Mouse (Mus musculus) liver, embryonic 14.5 days (tissue): ENCODE results near the gene Ksr2. TPM values are rescaled to one million over a fixed set of nuclear protein-coding genes. Genes with fewer than 3 reads are reported as not detected.

Experiments
- ATAC-seq: fragments of 200-750 bp; cut with Nextera tagmentation; 2 replicates; pipeline ENCODE4 v1.8.0; 2017; ENCODE audit warnings: moderate number of reproducible peaks, mild to moderate bottlenecking, moderate library complexity; ENCODE audit not compliant: insufficient read depth
- DNase-seq, 3 experiments: peaks; one replicate each; pipeline ENCODE4 v3.0.0-alpha.2; 2012 to 2013; ENCODE audit warnings: low read depth in 3 of 3, low spot score in 3 of 3
- H3K27ac ChIP-seq: fragments of 300-500 bp; sonication (generic); 2 replicates; pipeline ENCODE4 v1.5.1; 2014; ENCODE audit warnings: moderate library complexity, mild to moderate bottlenecking, control low read depth, inconsistent platforms
- H3K27me3 ChIP-seq: fragments of 300-500 bp; sonication (generic); 2 replicates; pipeline ENCODE4 v1.6.1; 2014; ENCODE audit warnings: mild to moderate bottlenecking, low read length, moderate library complexity; ENCODE audit not compliant: control insufficient read depth, insufficient read depth
- H3K36me3 ChIP-seq: fragments of 300-500 bp; sonication (generic); replicated peaks from 2 replicates; pipeline ENCODE4 v1.6.1; 2014; ENCODE audit warnings: low read depth; ENCODE audit not compliant: control insufficient read depth, insufficient read depth
- H3K4me1 ChIP-seq, 2 experiments: fragments of 200-500 bp in 1 of 2; fragments of 300-500 bp in 1 of 2; sonication (generic) in 1 of 2; replicated peaks; 2 replicates each; pipeline ENCODE4 v1.6.1; 2012 to 2014; ENCODE audit warnings: antibody characterized with exemption in 1 of 2, inconsistent platforms in 1 of 2, low read length in 1 of 2; ENCODE audit not compliant: control insufficient read depth in 2 of 2, insufficient read depth in 2 of 2
- H3K4me2 ChIP-seq: fragments of 300-500 bp; sonication (generic); 2 replicates; pipeline ENCODE4 v1.6.1; 2014; ENCODE audit warnings: low read depth, mild to moderate bottlenecking, control low read depth, moderate library complexity
- H3K4me3 ChIP-seq, 2 experiments: fragments of 200-500 bp in 1 of 2; fragments of 300-500 bp in 1 of 2; sonication (generic) in 1 of 2; 2 replicates each; pipeline ENCODE4 v1.5.1; 2012 to 2014; ENCODE audit warnings: low read depth in 2 of 2, low read length in 2 of 2, mild to moderate bottlenecking in 2 of 2, control low read depth in 1 of 2, inconsistent platforms in 1 of 2, moderate library complexity in 1 of 2; ENCODE audit not compliant: insufficient read depth in 1 of 2
- H3K9ac ChIP-seq: fragments of 300-500 bp; sonication (generic); replicated peaks from 2 replicates; pipeline ENCODE4 v1.6.1; 2014; ENCODE audit warnings: mild to moderate bottlenecking, control low read depth, moderate library complexity
- H3K9me3 ChIP-seq: fragments of 300-500 bp; sonication (generic); 2 replicates; pipeline ENCODE4 v1.6.1; 2016; ENCODE audit warnings: low read length, mixed read lengths; ENCODE audit not compliant: control insufficient read depth
- CTCF ChIP-seq: IDR thresholded peaks from 2 replicates; pipeline ENCODE4 v1.5.1; 2016; ENCODE audit warnings: antibody characterized with exemption, low read depth, control low read depth
- EP300 ChIP-seq: IDR thresholded peaks from 2 replicates; pipeline ENCODE4 v1.6.1; 2016; ENCODE audit warnings: antibody characterized with exemption, low read depth
- WGBS: fragments of 180-500 bp; shearing (Covaris S2); extraction: QIAGEN DNeasy Blood & Tissue Kit; methylation state at CpG from one replicate; pipeline ENCODE4 v1.1.7; 2014; ENCODE audit not compliant: insufficient replicate concordance; 5-methylcytosine and 5-hydroxymethylcytosine counted together
- polyA plus RNA-seq, 2 experiments: library from polyadenylated mRNA; depleted of rRNA in 1 of 2; stranded (reverse) in 1 of 2; unstranded in 1 of 2; fragments of >200 nt; fragmentation: Nextera tagmentation in 1 of 2; extraction: Ambion mirVana in 1 of 2; gene quantifications; 2 replicates each; pipeline versions ENCODE4 v1.2.1 to v1.2.3; 2012 to 2014

Ksr2 gene
- polyA plus RNA-seq, 2 experiments, result 0.01 to 0.04 TPM

DNA sequence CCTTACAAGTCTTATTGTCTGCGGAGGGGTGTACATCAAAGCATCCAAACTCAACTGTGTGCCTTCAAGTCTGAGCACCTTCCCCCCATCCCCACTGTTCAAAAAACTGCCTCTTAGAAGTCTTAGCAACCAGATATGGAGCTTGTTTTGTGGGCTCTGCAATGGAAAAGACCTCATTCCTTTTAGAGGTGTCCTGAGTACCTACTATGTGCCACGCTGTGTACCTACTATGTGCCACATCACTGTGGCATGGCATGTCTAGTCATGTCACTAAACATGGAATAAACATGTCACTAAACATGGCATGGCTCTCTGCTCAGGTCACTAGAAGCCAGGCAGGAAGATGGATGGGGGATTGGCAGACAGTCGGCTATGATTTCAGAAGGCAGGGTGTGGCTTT is 268.4 kb downstream of the Ksr2 start:
- Histone ChIP-seq H3K36me3 (no peaks in the 10 kb centered on the region), H3K4me1 (no peaks in the 10 kb centered on the region), H3K27ac (no peak overlapping the region), H3K4me2 (no peak overlapping the region), H3K4me3 (no peak overlapping the region), H3K27me3 (no peaks in the 10 kb centered on the region), H3K9ac (no peak overlapping the region), H3K9me3 (no peaks in the 10 kb centered on the region)
- no peak for DNase-seq
- 78% methylated on average over 3 of the region's 3 CpGs for WGBS
- ATAC-seq, result no peak
- no peak for TF ChIP-seq EP300
- no peak for TF ChIP-seq CTCF

GRCm38 (mm10) chr5:117684491-117684890 is 270.7 kb downstream of the Ksr2 start:
- no peak for TF ChIP-seq CTCF
- no peak for TF ChIP-seq EP300
- Histone ChIP-seq H3K9me3 (no peaks in the 10 kb centered on the region), H3K27me3 (no peaks in the 10 kb centered on the region), H3K4me2 (no peak overlapping the region), H3K4me1 (no peaks in the 10 kb centered on the region), H3K36me3 (no peaks in the 10 kb centered on the region), H3K4me3 (no peak overlapping the region), H3K9ac (no peak overlapping the region), H3K27ac (no peak overlapping the region)
- DNase-seq, result no peak
- no peak for ATAC-seq
- WGBS, result 75% methylated on average over 8 of the region's 8 CpGs

DNA sequence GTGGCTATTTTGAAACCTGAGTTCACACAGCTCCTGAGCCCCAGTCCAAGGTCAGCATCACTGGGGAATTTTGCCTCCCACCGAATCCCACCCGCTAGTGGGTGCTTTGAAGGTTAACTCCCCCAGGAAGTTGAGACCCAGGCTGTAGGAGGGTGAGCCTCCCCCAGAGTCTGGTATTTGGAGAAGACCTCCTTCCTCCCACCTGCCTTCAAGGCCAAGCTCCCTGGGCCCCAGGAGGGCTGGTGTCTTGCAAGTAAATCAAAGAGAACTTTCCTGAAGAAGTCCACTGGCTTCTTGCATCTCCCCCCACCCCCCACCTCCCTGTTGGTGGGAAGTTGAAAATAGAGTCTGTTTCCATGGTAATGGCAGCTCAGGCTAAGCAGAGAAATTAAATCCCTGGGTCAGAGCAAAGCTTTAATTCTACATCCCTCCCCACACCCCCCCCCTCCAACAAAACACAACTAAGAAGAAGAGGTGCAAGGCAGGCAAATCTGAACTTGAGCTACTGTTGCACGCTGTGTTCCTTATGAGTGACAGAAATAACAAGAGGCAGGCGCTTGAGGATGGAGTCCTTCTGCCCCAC is 274.1 kb downstream of the Ksr2 start:
- 31% methylated on average over 4 of the region's 4 CpGs for WGBS
- DNase-seq (no peak), ATAC-seq (no peak)

DNA sequence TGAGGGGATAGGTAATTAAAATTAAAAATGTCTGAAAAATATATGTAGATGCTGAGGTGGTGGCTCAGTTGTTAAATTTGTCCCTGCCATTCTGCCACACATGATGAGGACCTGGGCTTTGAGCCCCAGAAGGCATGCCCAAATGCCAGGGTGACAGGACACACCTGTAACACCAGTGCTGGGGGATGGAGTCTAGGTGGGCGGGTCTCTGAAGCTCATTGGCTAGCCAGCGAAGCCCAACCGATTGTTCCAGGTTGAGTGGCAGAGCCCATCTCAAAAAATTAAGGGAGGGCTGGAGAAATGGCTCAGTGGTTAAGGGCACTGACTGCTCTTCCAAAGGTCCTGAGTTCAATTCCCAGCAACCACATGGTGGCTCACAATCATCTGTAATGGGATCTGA is 274.9 kb downstream of the Ksr2 start:
- ATAC-seq (no peak), DNase-seq (no peak)
- Histone ChIP-seq H3K27me3 (no peaks in the 10 kb centered on the region), H3K9me3 (no peaks in the 10 kb centered on the region), H3K36me3 (no peaks in the 10 kb centered on the region), H3K4me1 (no peaks in the 10 kb centered on the region), H3K4me2 (no peak overlapping the region), H3K4me3 (no peak overlapping the region), H3K27ac (no peak overlapping the region), H3K9ac (no peak overlapping the region)
- WGBS, result 25% methylated on average over 3 of the region's 3 CpGs
- TF ChIP-seq CTCF, result no peak
- no peak for TF ChIP-seq EP300

More for the DNA sequence above, 274.1 kb downstream of the Ksr2 start:
- no peak overlapping the region for H3K9ac ChIP-seq
- no peaks in the 10 kb centered on the region for H3K27me3 ChIP-seq
- TF ChIP-seq EP300, result no peak
- no peak for TF ChIP-seq CTCF
- no peaks in the 10 kb centered on the region for H3K36me3 ChIP-seq
- no peaks in the 10 kb centered on the region for H3K9me3 ChIP-seq
- no peaks in the 10 kb centered on the region for H3K4me1 ChIP-seq
- no peak overlapping the region for H3K4me3 ChIP-seq
- H3K4me2 ChIP-seq, result no peak overlapping the region
- no peak overlapping the region for H3K27ac ChIP-seq

DNA sequence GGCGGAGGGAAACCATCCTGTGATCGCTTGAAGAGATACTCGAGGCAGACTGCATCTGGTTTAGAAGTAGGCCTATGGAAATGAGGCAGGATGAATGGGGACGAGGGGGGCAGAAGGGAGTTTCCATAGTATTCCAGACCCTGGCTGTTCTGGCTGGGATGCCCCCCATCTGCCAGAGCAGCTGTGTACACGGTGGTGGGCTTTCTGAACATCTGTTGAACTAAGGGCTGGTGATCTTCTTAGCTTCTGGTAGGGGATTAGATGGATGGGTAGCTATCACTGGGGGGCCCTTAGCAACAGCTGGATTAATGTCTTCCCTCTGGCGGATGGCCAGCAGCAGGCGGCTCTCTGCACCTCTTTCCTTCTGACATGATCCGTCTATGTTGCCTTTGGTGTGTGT is 276.0 kb downstream of the Ksr2 start:
- Histone ChIP-seq H3K9me3 (no peaks in the 10 kb centered on the region), H3K4me2 (no peak overlapping the region), H3K27ac (no peak overlapping the region), H3K9ac (no peak overlapping the region), H3K4me1 (no peaks in the 10 kb centered on the region), H3K27me3 (no peaks in the 10 kb centered on the region), H3K4me3 (no peak overlapping the region), H3K36me3 (no peaks in the 10 kb centered on the region)
- WGBS, result 47% methylated on average over 8 of the region's 8 CpGs
- TF ChIP-seq EP300 (no peak), CTCF (no peak)
- no peak for ATAC-seq
- no peak for DNase-seq
